Mouse (Mus musculus) hindbrain, embryonic 16.5 days (tissue): ENCODE measurements at regions not wholly inside any gene's neighbourhood (a gene's known extent, or its start where the extent isn't known, plus 50 kb on each side); places are given as distances from the start of the nearest gene placed in this dataset.

ENCODE experiments used
- ATAC-seq: fragments of 200-750 bp; cut with Nextera tagmentation; 2 replicates; pipeline ENCODE4 v1.8.0; 2017; ENCODE audit warnings: moderate TSS enrichment, moderate library complexity
- H3K27ac ChIP-seq: fragments of 300-500 bp; sonication (generic); 2 replicates; pipeline ENCODE4 v1.5.1; 2014; ENCODE audit warnings: low read depth, mild to moderate bottlenecking, control low read depth, low read length, moderate library complexity
- H3K27me3 ChIP-seq: fragments of 300-500 bp; sonication (generic); replicated peaks from 2 replicates; pipeline ENCODE4 v1.6.1; 2014; ENCODE audit warnings: low read length; ENCODE audit not compliant: control insufficient read depth, insufficient read depth
- H3K36me3 ChIP-seq: fragments of 300-500 bp; sonication (generic); 2 replicates; pipeline ENCODE4 v1.6.1; 2014; ENCODE audit warnings: mild to moderate bottlenecking, low read length, moderate library complexity, mixed read lengths; ENCODE audit not compliant: control insufficient read depth, insufficient read depth
- H3K4me1 ChIP-seq: fragments of 300-500 bp; sonication (generic); 2 replicates; pipeline ENCODE4 v1.6.1; 2014; ENCODE audit warnings: low read depth, low read length; ENCODE audit not compliant: control insufficient read depth, insufficient read depth
- H3K4me2 ChIP-seq: fragments of 300-500 bp; sonication (generic); 2 replicates; pipeline ENCODE4 v1.6.1; 2014; ENCODE audit warnings: mild to moderate bottlenecking, low read length, control low read depth, moderate library complexity
- H3K4me3 ChIP-seq: fragments of 300-500 bp; sonication (generic); 2 replicates; pipeline ENCODE4 v1.5.1; 2014; ENCODE audit warnings: mild to moderate bottlenecking, low read length, control low read depth, moderate library complexity
- H3K9ac ChIP-seq: fragments of 300-500 bp; sonication (generic); 2 replicates; pipeline ENCODE4 v1.6.1; 2014; ENCODE audit warnings: low read depth, mild to moderate bottlenecking, control low read depth, low read length, moderate library complexity
- H3K9me3 ChIP-seq: fragments of 300-500 bp; sonication (generic); 2 replicates; pipeline ENCODE4 v1.6.1; 2014; ENCODE audit warnings: mild to moderate bottlenecking, low read length, moderate library complexity; ENCODE audit not compliant: control insufficient read depth
- WGBS: fragments of 180-500 bp; shearing (Covaris S2); extraction: QIAGEN DNeasy Blood & Tissue Kit; methylation state at CpG from one replicate; pipeline ENCODE4 v1.1.7; 2014; 5-methylcytosine and 5-hydroxymethylcytosine counted together

GRCm38 (mm10) chr5:103291219-103291618, 80.1 kb upstream of the Mapk10 start:
- H3K9ac ChIP-seq: no peak overlapping the region
- no peak overlapping the region for H3K4me3 ChIP-seq
- H3K9me3 ChIP-seq: no peaks in the 10 kb centered on the region
- H3K27ac ChIP-seq: no peak overlapping the region
- no peak overlapping the region for H3K4me2 ChIP-seq
- no peaks in the 10 kb centered on the region for H3K36me3 ChIP-seq
- no peaks in the 10 kb centered on the region for H3K27me3 ChIP-seq
- H3K4me1 ChIP-seq: no peaks in the 10 kb centered on the region
- ATAC-seq: no peak
- 90% methylated on average over 8 of the region's 8 CpGs for WGBS

- H3K4me2 ChIP-seq: no peak overlapping the region
- H3K9ac ChIP-seq: no peak overlapping the region
- no peak overlapping the region for H3K27ac ChIP-seq
- H3K36me3 ChIP-seq: no peaks in the 10 kb centered on the region
- no peaks in the 10 kb centered on the region for H3K27me3 ChIP-seq
- 84% methylated on average over 6 of the region's 6 CpGs for WGBS
- no peak overlapping the region for H3K4me3 ChIP-seq
- no peak for ATAC-seq
- H3K4me1 ChIP-seq: no peaks in the 10 kb centered on the region
- no peaks in the 10 kb centered on the region for H3K9me3 ChIP-seq
These were observed 58.1 kb upstream of the Mapk10 start for GRCm38 (mm10) chr5:103269206-103269605.

- Histone ChIP-seq H3K9me3 (no peaks in the 10 kb centered on the region), H3K9ac (no peak overlapping the region), H3K4me1 (no peaks in the 10 kb centered on the region), H3K27me3 (no peaks in the 10 kb centered on the region), H3K4me3 (no peak overlapping the region), H3K36me3 (no peaks in the 10 kb centered on the region), H3K27ac (no peak overlapping the region), H3K4me2 (no peak overlapping the region)
- WGBS: 88% methylated on average over 2 of the region's 2 CpGs
- no peak for ATAC-seq
These were observed 53.8 kb upstream of the Mapk10 start for GRCm38 (mm10) chr5:103264903-103265302.

GRCm38 (mm10) chr5:103261406-103261805, 50.3 kb upstream of the Mapk10 start:
- 84% methylated on average over 10 of the region's 10 CpGs for WGBS

More at GRCm38 (mm10) chr5:103261406-103261805, 50.3 kb upstream of the Mapk10 start:
- H3K9me3 ChIP-seq: no peaks in the 10 kb centered on the region
- H3K4me2 ChIP-seq: no peak overlapping the region
- no peaks in the 10 kb centered on the region for H3K4me1 ChIP-seq
- no peak overlapping the region for H3K27ac ChIP-seq
- H3K9ac ChIP-seq: no peak overlapping the region
- no peaks in the 10 kb centered on the region for H3K36me3 ChIP-seq
- H3K27me3 ChIP-seq: no peaks in the 10 kb centered on the region
- no peak overlapping the region for H3K4me3 ChIP-seq
- no peak for ATAC-seq
